Mouse (Mus musculus) effector memory CD4-positive, alpha-beta T cell, adult 7 months (primary cell): ENCODE data around the gene Ppa2. TPM values are rescaled to one million over a fixed set of nuclear protein-coding genes. Genes with fewer than 3 reads are reported as not detected.

Experiments
- polyA plus RNA-seq: library from polyadenylated mRNA; unstranded; fragments of 100-300 nt; shearing (Covaris generic); gene quantifications from one replicate; pipeline ENCODE4 v1.2.1, GENCODE M21; 2017

Ppa2 gene
- 25.0 TPM for polyA plus RNA-seq

DNA sequence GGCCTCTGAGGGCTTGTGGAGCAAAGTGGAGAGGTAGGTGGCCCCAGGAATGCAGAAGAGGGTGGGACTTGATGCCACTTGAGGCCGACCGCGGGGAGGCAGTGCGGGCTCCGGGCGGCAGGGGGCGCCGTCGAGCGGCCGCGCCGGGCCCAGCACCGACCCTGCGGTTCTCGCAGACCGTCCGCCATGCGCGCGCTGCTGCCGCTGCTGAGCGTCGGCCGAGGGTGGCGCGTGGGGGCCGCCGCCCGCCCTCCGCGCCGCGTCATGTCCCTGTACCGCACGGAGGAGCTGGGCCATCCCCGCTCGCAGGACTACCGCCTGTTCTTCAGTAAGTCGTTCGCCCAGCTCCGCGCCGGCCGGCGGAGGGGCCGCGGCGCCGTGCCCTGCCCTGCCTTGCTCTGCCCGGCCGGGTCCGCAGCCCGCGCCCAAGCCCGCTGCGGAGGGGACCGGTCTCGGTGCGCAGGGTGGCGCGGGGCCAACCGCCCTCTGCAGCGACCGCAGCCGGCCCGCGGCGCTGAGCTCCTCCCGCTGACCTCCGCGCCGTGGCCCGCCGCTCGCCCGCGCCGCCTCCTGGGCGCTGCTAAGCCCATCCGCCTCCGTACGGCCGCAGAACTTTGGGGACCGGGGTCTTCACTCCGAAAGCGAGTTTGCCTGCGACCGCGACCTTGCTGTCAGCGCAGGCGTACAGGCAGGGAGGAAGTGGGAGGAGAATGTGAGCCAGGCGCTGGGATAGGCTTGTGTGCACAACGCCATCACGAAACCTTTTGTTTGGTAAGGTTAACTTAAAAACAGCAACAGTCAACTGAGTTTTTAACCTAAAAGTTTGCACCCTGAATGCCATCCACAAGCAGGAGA, at the start of gene Ppa2:
TSS of gene Ppa2 (plus strand) at position 157 of the 855 bp plus-strand sequence.

Other genes starting within 250 kb of the Ppa2 start
- gene Ints12, start 218.3 kb upstream of the Ppa2 start, polyA plus RNA-seq = 19.1 TPM
- 8.3 TPM for gene Gstcd, start 218.1 kb upstream of the Ppa2 start, polyA plus RNA-seq
- 0.30 TPM for gene Arhgef38, start 75.2 kb upstream of the Ppa2 start, polyA plus RNA-seq
- 56.2 TPM for gene Tet2, start 235.0 kb downstream of the Ppa2 start, polyA plus RNA-seq